Mouse (Mus musculus) ES-E14 (cell line): ENCODE data around the gene Cpsf6.

Experiments used
- CHD2 ChIP-seq: IDR thresholded peaks from 2 replicates; pipeline ENCODE4 v1.6.1; 2014; ENCODE audit warnings: mild to moderate bottlenecking, low read depth, low read length, inconsistent platforms
- MAFK ChIP-seq: IDR thresholded peaks from 2 replicates; pipeline ENCODE4 v1.6.1; 2014; ENCODE audit warnings: mild to moderate bottlenecking, low read depth, low read length, inconsistent platforms; ENCODE audit not compliant: insufficient read depth
- ZC3H11A ChIP-seq: IDR thresholded peaks from 2 replicates; pipeline ENCODE4 v1.6.1; 2012; ENCODE audit warnings: low read depth, mild to moderate bottlenecking, inconsistent platforms, low read length, borderline replicate concordance

DNA sequence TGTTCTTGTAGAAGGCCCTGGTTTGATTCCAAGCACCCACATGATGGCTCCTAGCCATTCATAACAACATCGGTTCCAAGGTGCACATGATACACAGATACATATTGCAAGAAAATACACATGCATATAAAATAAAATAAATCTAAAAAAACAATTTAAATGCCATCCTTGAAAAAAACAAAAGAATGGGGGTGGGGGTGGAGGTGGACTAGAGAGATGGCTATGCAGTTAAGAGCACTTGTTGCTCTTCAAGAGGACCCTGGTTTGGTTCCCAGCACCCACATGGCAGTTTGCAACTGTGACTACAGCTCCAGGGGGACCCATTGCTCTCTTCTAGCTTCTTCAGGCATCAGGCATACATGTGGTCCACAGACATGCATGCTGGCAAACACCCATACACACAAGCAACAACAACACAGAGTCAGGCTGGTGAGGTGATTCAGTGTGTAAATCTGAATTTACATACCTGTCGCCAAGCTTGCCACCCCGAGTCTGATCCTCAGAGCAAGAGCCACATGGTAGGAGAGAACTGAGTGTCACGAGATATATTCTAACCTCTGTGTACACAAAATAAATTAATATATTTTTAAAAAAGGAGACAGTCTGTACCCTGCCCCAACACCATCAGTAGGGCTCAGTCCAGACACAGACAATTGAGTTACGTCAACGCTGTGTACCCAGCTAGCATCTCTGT is 35.7 kb upstream of the Cpsf6 start:
- no peak for TF ChIP-seq MAFK
- no peak for TF ChIP-seq ZC3H11A
- no peak for TF ChIP-seq CHD2
